Mouse (Mus musculus) cerebellum, adult 2 months (tissue): ENCODE results near the gene Ptdss2.

ENCODE experiments used
- CTCF ChIP-seq: fragments of 200-500 bp; IDR thresholded peaks from 2 replicates; pipeline ENCODE4 v1.5.1; 2011; ENCODE audit warnings: low read depth, mild to moderate bottlenecking, control low read depth, low read length, moderate library complexity, borderline replicate concordance; ENCODE audit not compliant: insufficient read depth
- POLR2A ChIP-seq: fragments of 200-500 bp; IDR thresholded peaks from 2 replicates; pipeline ENCODE4 v1.6.1; 2011; ENCODE audit warnings: low read length, control low read depth, borderline replicate concordance; ENCODE audit not compliant: insufficient read depth

- no peak for TF ChIP-seq POLR2A
- no peak for TF ChIP-seq CTCF
These were observed at the start of gene Ptdss2 for GRCm38 (mm10) chr7:141122245-141122644.
